Mouse (Mus musculus): ENCODE data around the gene Ttc16. TPM values are rescaled to one million over a fixed set of nuclear protein-coding genes. Genes with fewer than 3 reads are reported as not detected.

Gene Ttc16
- polyA plus RNA-seq, 1 experiment: 0.14 TPM

- no peaks in the 10 kb centered on the region for H3K36me3 ChIP-seq (ENCODE audit: control insufficient read depth, insufficient read depth)
- no peak overlapping the region for H3K4me3 ChIP-seq (ENCODE audit: insufficient read depth, poor library complexity, severe bottlenecking)
- no peaks in the 10 kb centered on the region for H3K79me2 ChIP-seq (ENCODE audit: control insufficient read depth, insufficient read depth)
- H3K79me3 ChIP-seq (ENCODE audit: low read depth): no peaks in the 10 kb centered on the region
- TF ChIP-seq FOSL1 (IDR thresholded peaks at IDR 0.05; ENCODE audit: insufficient read depth, low read length, poor library complexity, severe bottlenecking) (no peak), MAX (IDR thresholded peaks at IDR 0.05) (no peak), MYOG (IDR thresholded peaks at IDR 0.05; ENCODE audit: control insufficient read depth, extremely low read depth, insufficient read length) (no peak), CEBPB (IDR thresholded peaks at IDR 0.05; ENCODE audit: low read depth) (no peak), CTCF (IDR thresholded peaks at IDR 0.05; ENCODE audit: control insufficient read depth, insufficient read depth, insufficient read length) (no peak)
- H3K27me3 ChIP-seq (ENCODE audit: control insufficient read depth, insufficient read depth, insufficient read length): no peaks in the 10 kb centered on the region
- no peak overlapping the region for H3ac ChIP-seq (ENCODE audit: control insufficient read depth, insufficient read length, low read depth)
Observed at GRCm38 (mm10) chr2:32722046-32722445, 53.4 kb downstream of the Ttc16 start.

- H3ac ChIP-seq (ENCODE audit: control insufficient read depth, insufficient read length, low read depth): peak within 1 kb of the TSS; percentile 45
- H3K36me3 ChIP-seq (ENCODE audit: control insufficient read depth, insufficient read depth): no peaks in the 10 kb centered on the region
- H3K79me2 ChIP-seq (ENCODE audit: control insufficient read depth, insufficient read depth): no peaks in the 10 kb centered on the region
- H3K27me3 ChIP-seq (ENCODE audit: control insufficient read depth, insufficient read depth, insufficient read length): no peaks in the 10 kb centered on the region
- H3K79me3 ChIP-seq (ENCODE audit: low read depth): no peaks in the 10 kb centered on the region
- TF ChIP-seq MYOD1 (IDR thresholded peaks at IDR 0.05; ENCODE audit: control insufficient read depth, insufficient read length, low read depth) (peak; percentile 78), MAX (IDR thresholded peaks at IDR 0.05) (no peak)
- H3K4me3 ChIP-seq (ENCODE audit: insufficient read depth, poor library complexity, severe bottlenecking): no peak within 1 kb of the TSS
Observed at GRCm38 (mm10) chr2:32720681-32721229, 54.7 kb downstream of the Ttc16 start, which contains the start of gene Sh2d3c. Gene Sh2d3c, plus strand, starts transcription at chr2:32721055.

GRCm38 (mm10) chr2:32720053-32720452 lies 55.4 kb downstream of the Ttc16 start:
- TF ChIP-seq CTCF (IDR thresholded peaks at IDR 0.05; ENCODE audit: control insufficient read depth, insufficient read depth, insufficient read length) (no peak), FOSL1 (IDR thresholded peaks at IDR 0.05; ENCODE audit: insufficient read depth, low read length, poor library complexity, severe bottlenecking) (no peak), MAX (IDR thresholded peaks at IDR 0.05) (no peak), CEBPB (IDR thresholded peaks at IDR 0.05; ENCODE audit: low read depth) (no peak), MYOG (IDR thresholded peaks at IDR 0.05; ENCODE audit: control insufficient read depth, extremely low read depth, insufficient read length) (no peak), USF1 (IDR thresholded peaks at IDR 0.05; ENCODE audit: low read depth) (no peak), MYOD1 (IDR thresholded peaks at IDR 0.05; ENCODE audit: control insufficient read depth, insufficient read length, low read depth) (no peak)
- Histone ChIP-seq H3K4me3 (ENCODE audit: insufficient read depth, poor library complexity, severe bottlenecking) (no peak overlapping the region), H3K79me2 (ENCODE audit: control insufficient read depth, insufficient read depth) (no peaks in the 10 kb centered on the region), H3ac (ENCODE audit: control insufficient read depth, insufficient read length, low read depth) (no peak overlapping the region), H3K27me3 (ENCODE audit: control insufficient read depth, insufficient read depth, insufficient read length) (no peaks in the 10 kb centered on the region), H3K36me3 (ENCODE audit: control insufficient read depth, insufficient read depth) (no peaks in the 10 kb centered on the region), H3K79me3 (ENCODE audit: low read depth) (no peaks in the 10 kb centered on the region)

GRCm38 (mm10) chr2:32718761-32719160 lies 56.7 kb downstream of the Ttc16 start:
- no peaks in the 10 kb centered on the region for H3K27me3 ChIP-seq (ENCODE audit: control insufficient read depth, insufficient read depth, insufficient read length)
- no peaks in the 10 kb centered on the region for H3K36me3 ChIP-seq (ENCODE audit: control insufficient read depth, insufficient read depth)
- H3ac ChIP-seq (ENCODE audit: control insufficient read depth, insufficient read length, low read depth): no peak overlapping the region
- H3K79me2 ChIP-seq (ENCODE audit: control insufficient read depth, insufficient read depth): no peaks in the 10 kb centered on the region
- TF ChIP-seq CEBPB (IDR thresholded peaks at IDR 0.05; ENCODE audit: low read depth) (no peak), MYOG (IDR thresholded peaks at IDR 0.05; ENCODE audit: control insufficient read depth, extremely low read depth, insufficient read length) (no peak), USF1 (IDR thresholded peaks at IDR 0.05; ENCODE audit: low read depth) (no peak), CTCF (IDR thresholded peaks at IDR 0.05; ENCODE audit: control insufficient read depth, insufficient read depth, insufficient read length) (no peak), FOSL1 (IDR thresholded peaks at IDR 0.05; ENCODE audit: insufficient read depth, low read length, poor library complexity, severe bottlenecking) (no peak), MAX (IDR thresholded peaks at IDR 0.05) (no peak), MYOD1 (IDR thresholded peaks at IDR 0.05; ENCODE audit: control insufficient read depth, insufficient read length, low read depth) (no peak)
- H3K4me3 ChIP-seq (ENCODE audit: insufficient read depth, poor library complexity, severe bottlenecking): no peak overlapping the region
- H3K79me3 ChIP-seq (ENCODE audit: low read depth): no peaks in the 10 kb centered on the region

GRCm38 (mm10) chr2:32714987-32715425 lies 60.4 kb downstream of the Ttc16 start:
- no peak overlapping the region for H3ac ChIP-seq (ENCODE audit: control insufficient read depth, insufficient read length, low read depth)
- peaks cover 23% of the 10 kb centered on the region for H3K79me3 ChIP-seq (ENCODE audit: low read depth)
- peaks cover 17% of the 10 kb centered on the region for H3K36me3 ChIP-seq (ENCODE audit: control insufficient read depth, insufficient read depth)
- TF ChIP-seq MAX (IDR thresholded peaks at IDR 0.05): peak; percentile 84
- TF ChIP-seq USF1 (IDR thresholded peaks at IDR 0.05; ENCODE audit: low read depth): peak; percentile 86
- no peak for TF ChIP-seq MYOG (IDR thresholded peaks at IDR 0.05; ENCODE audit: control insufficient read depth, extremely low read depth, insufficient read length)
- peak; percentile 74 for TF ChIP-seq CEBPB (IDR thresholded peaks at IDR 0.05; ENCODE audit: low read depth)
- peak; percentile 87 for TF ChIP-seq MYOD1 (IDR thresholded peaks at IDR 0.05; ENCODE audit: control insufficient read depth, insufficient read length, low read depth)
- TF ChIP-seq FOSL1 (IDR thresholded peaks at IDR 0.05; ENCODE audit: insufficient read depth, low read length, poor library complexity, severe bottlenecking): peak; percentile 70
- TF ChIP-seq CTCF (IDR thresholded peaks at IDR 0.05; ENCODE audit: control insufficient read depth, insufficient read depth, insufficient read length): no peak
- peaks cover 27% of the 10 kb centered on the region for H3K79me2 ChIP-seq (ENCODE audit: control insufficient read depth, insufficient read depth)
- H3K27me3 ChIP-seq (ENCODE audit: control insufficient read depth, insufficient read depth, insufficient read length): no peaks in the 10 kb centered on the region
- no peak overlapping the region for H3K4me3 ChIP-seq (ENCODE audit: insufficient read depth, poor library complexity, severe bottlenecking)

All from C2C12 (cell line).